Mouse (Mus musculus) E14TG2a.4 (cell line): Measurements from ENCODE around the gene Gprasp1.
"Not testable (repeated sequence)": the region's sequence is repeated elsewhere in the genome, so short reads cannot be mapped to it uniquely, and the experiment has no call there.

Source experiments
- CTCF ChIP-seq: conservative IDR thresholded peaks from 2 replicates; pipeline ENCODE4 v1.5.1; 2014; ENCODE audit warnings: low read length
- NANOG ChIP-seq: IDR thresholded peaks from 2 replicates; pipeline ENCODE4 v1.6.1; 2014; ENCODE audit warnings: borderline replicate concordance, low read length, mixed read lengths
- POU5F1 ChIP-seq: IDR thresholded peaks from 2 replicates; pipeline ENCODE4 v1.6.1; 2014; ENCODE audit warnings: low read length, borderline replicate concordance

GRCm38 (mm10) chrX:135835896-135836295 is 93.4 kb downstream of the Gprasp1 start:
- TF ChIP-seq CTCF, POU5F1, NANOG: not testable (repeated sequence)
